Mouse (Mus musculus) MEL (cell line): ENCODE measurements around the gene Fermt1. TPM values are rescaled to one million over a fixed set of nuclear protein-coding genes. Genes with fewer than 3 reads are reported as not detected.

Experiments
- DNase-seq: peaks from one replicate; pipeline ENCODE4 v3.0.0; 2011; ENCODE audit warnings: low read depth, low spot score
- H3K27ac ChIP-seq: 2 replicates; pipeline ENCODE4 v1.5.1; 2012; ENCODE audit warnings: low read depth, mild to moderate bottlenecking, control low read depth, low read length, moderate library complexity; ENCODE audit not compliant: control insufficient read depth
- H3K27me3 ChIP-seq, 2 experiments: fragments of 150-350 bp in 1 of 2; sonication (generic) in 1 of 2; 2 replicates each; pipeline ENCODE4 v1.6.1; 2012; ENCODE audit warnings: low read length in 2 of 2, mild to moderate bottlenecking in 2 of 2, improper control_type of control experiment in 1 of 2, moderate library complexity in 1 of 2; ENCODE audit not compliant: insufficient read depth in 2 of 2, control insufficient read depth in 1 of 2
- H3K36me3 ChIP-seq, 2 experiments: 2 replicates each; pipeline ENCODE4 v1.6.1; 2012 to 2014; ENCODE audit warnings: low read length in 2 of 2, improper control_type of control experiment in 1 of 2, inconsistent platforms in 1 of 2, mild to moderate bottlenecking in 1 of 2; ENCODE audit not compliant: insufficient read depth in 2 of 2, control insufficient read depth in 1 of 2
- H3K4me1 ChIP-seq, 2 experiments: fragments of 150-350 bp in 1 of 2; sonication (generic) in 1 of 2; 2 replicates each; pipeline ENCODE4 v1.6.1; 2012; ENCODE audit warnings: low read length in 2 of 2, improper control_type of control experiment in 1 of 2, mild to moderate bottlenecking in 1 of 2; ENCODE audit not compliant: insufficient read depth in 2 of 2, control insufficient read depth in 1 of 2
- H3K4me3 ChIP-seq, 2 experiments: fragments of 150-350 bp in 1 of 2; sonication (generic) in 1 of 2; 2 replicates each; pipeline ENCODE4 v1.5.1; 2012; ENCODE audit warnings: low read depth in 2 of 2, low read length in 2 of 2, mild to moderate bottlenecking in 2 of 2, moderate library complexity in 2 of 2, control low read depth in 1 of 2, improper control_type of control experiment in 1 of 2; ENCODE audit not compliant: control insufficient read depth in 1 of 2, insufficient read depth in 1 of 2
- H3K79me2 ChIP-seq: 2 replicates; pipeline ENCODE4 v1.6.1; 2012; ENCODE audit warnings: mild to moderate bottlenecking, low read length, moderate library complexity; ENCODE audit not compliant: control insufficient read depth, poor library complexity, insufficient read depth
- H3K9ac ChIP-seq: 2 replicates; pipeline ENCODE4 v1.6.1; 2012; ENCODE audit warnings: low read depth, mild to moderate bottlenecking, control low read depth, low read length, moderate library complexity; ENCODE audit not compliant: control insufficient read depth, poor library complexity, severe bottlenecking
- H3K9me3 ChIP-seq: fragments of 150-350 bp; sonication (generic); replicated peaks from 2 replicates; pipeline ENCODE4 v1.6.1; 2012; ENCODE audit warnings: mild to moderate bottlenecking, low read length, improper control_type of control experiment, moderate library complexity; ENCODE audit not compliant: insufficient read depth
- BHLHE40 ChIP-seq: IDR thresholded peaks from 2 replicates; pipeline ENCODE4 v1.6.1; 2012; ENCODE audit warnings: low read depth, mild to moderate bottlenecking, inconsistent platforms, low read length, improper control_type of control experiment, borderline replicate concordance
- CTCF ChIP-seq, 3 experiments: IDR thresholded peaks in 2 of 3; conservative IDR thresholded peaks in 1 of 3; 2 replicates each; pipeline ENCODE4 v1.5.1; 2011 to 2012; ENCODE audit warnings: low read length in 3 of 3, low read depth in 2 of 3, mild to moderate bottlenecking in 2 of 3, improper control_type of control experiment in 1 of 3, inconsistent platforms in 1 of 3, mixed read lengths in 1 of 3, moderate library complexity in 1 of 3; ENCODE audit not compliant: control insufficient read depth in 1 of 3, insufficient read depth in 1 of 3, poor library complexity in 1 of 3, severe bottlenecking in 1 of 3
- E2F4 ChIP-seq: IDR thresholded peaks from 2 replicates; pipeline ENCODE4 v1.6.1; 2011; ENCODE audit warnings: low read depth, low read length, improper control_type of control experiment, borderline replicate concordance
- EP300 ChIP-seq, 2 experiments: IDR thresholded peaks; 2 replicates each; pipeline ENCODE4 v1.6.1; 2011; ENCODE audit warnings: improper control_type of control experiment in 2 of 2, low read length in 2 of 2, low read depth in 1 of 2, mild to moderate bottlenecking in 1 of 2
- ETS1 ChIP-seq: IDR thresholded peaks from 2 replicates; pipeline ENCODE4 v1.6.1; 2012; ENCODE audit warnings: low read depth, mild to moderate bottlenecking, inconsistent platforms, low read length, improper control_type of control experiment, moderate library complexity
- GABPA ChIP-seq: IDR thresholded peaks from 2 replicates; pipeline ENCODE4 v1.6.1; 2012; ENCODE audit warnings: low read depth, mild to moderate bottlenecking, inconsistent platforms, low read length, improper control_type of control experiment, moderate library complexity
- GATA1 ChIP-seq: IDR thresholded peaks from 2 replicates; pipeline ENCODE4 v1.6.1; 2011; ENCODE audit warnings: low read depth, low read length, improper control_type of control experiment
- JUND ChIP-seq: IDR thresholded peaks from 2 replicates; pipeline ENCODE4 v1.6.1; 2011; ENCODE audit warnings: low read depth, mild to moderate bottlenecking, improper control_type of control experiment, low read length
- MXI1 ChIP-seq: IDR thresholded peaks from 2 replicates; pipeline ENCODE4 v1.6.1; 2011; ENCODE audit warnings: mild to moderate bottlenecking, low read depth, low read length, improper control_type of control experiment
- MYB ChIP-seq: IDR thresholded peaks from 2 replicates; pipeline ENCODE4 v1.6.1; 2011; ENCODE audit warnings: mild to moderate bottlenecking, low read depth, low read length, improper control_type of control experiment
- NELFE ChIP-seq: IDR thresholded peaks from 2 replicates; pipeline ENCODE4 v1.6.1; 2011; ENCODE audit warnings: low read depth, low read length, improper control_type of control experiment
- NRF1 ChIP-seq: IDR thresholded peaks from 2 replicates; pipeline ENCODE4 v1.6.1; 2014; ENCODE audit warnings: low read depth, mild to moderate bottlenecking, inconsistent platforms, low read length, improper control_type of control experiment, moderate library complexity; ENCODE audit not compliant: poor library complexity, insufficient read depth, severe bottlenecking
- POLR2A ChIP-seq, 2 experiments: IDR thresholded peaks; 2 replicates each; pipeline ENCODE4 v1.6.1; 2011 to 2012; ENCODE audit warnings: low read length in 2 of 2, mild to moderate bottlenecking in 2 of 2, control low read depth in 1 of 2, improper control_type of control experiment in 1 of 2, low read depth in 1 of 2, moderate library complexity in 1 of 2; ENCODE audit not compliant: control insufficient read depth in 1 of 2, insufficient read depth in 1 of 2, poor library complexity in 1 of 2
- POLR2AphosphoS2 ChIP-seq: IDR thresholded peaks from 2 replicates; pipeline ENCODE4 v1.6.1; 2011; ENCODE audit warnings: low read length, improper control_type of control experiment
- RAD21 ChIP-seq: IDR thresholded peaks from 2 replicates; pipeline ENCODE4 v1.6.1; 2011; ENCODE audit warnings: mild to moderate bottlenecking, low read depth, low read length, improper control_type of control experiment
- SIN3A ChIP-seq: IDR thresholded peaks from 2 replicates; pipeline ENCODE4 v1.6.1; 2012; ENCODE audit warnings: low read length, improper control_type of control experiment, inconsistent platforms
- SMC3 ChIP-seq: IDR thresholded peaks from 2 replicates; pipeline ENCODE4 v1.6.1; 2011; ENCODE audit warnings: low read depth, low read length, improper control_type of control experiment
- TAL1 ChIP-seq: IDR thresholded peaks from 2 replicates; pipeline ENCODE4 v1.6.1; 2012; ENCODE audit warnings: mild to moderate bottlenecking, inconsistent platforms, low read length, moderate library complexity, mixed read lengths
- TCF12 ChIP-seq: IDR thresholded peaks from 2 replicates; pipeline ENCODE4 v1.6.1; 2014; ENCODE audit warnings: low read depth, mild to moderate bottlenecking, inconsistent platforms, low read length, improper control_type of control experiment, moderate library complexity
- USF2 ChIP-seq, 2 experiments: IDR thresholded peaks; 2 replicates each; pipeline ENCODE4 v1.6.1; 2011 to 2012; ENCODE audit warnings: improper control_type of control experiment in 2 of 2, low read length in 2 of 2, borderline replicate concordance in 1 of 2, inconsistent platforms in 1 of 2, low read depth in 1 of 2, mild to moderate bottlenecking in 1 of 2; ENCODE audit not compliant: insufficient read depth in 1 of 2
- ZC3H11A ChIP-seq: IDR thresholded peaks from 2 replicates; pipeline ENCODE4 v1.6.1; 2012; ENCODE audit warnings: low read depth, mild to moderate bottlenecking, inconsistent platforms, low read length, improper control_type of control experiment
- ZKSCAN1 ChIP-seq: IDR thresholded peaks from 2 replicates; pipeline ENCODE4 v1.6.1; 2012; ENCODE audit warnings: low read depth, mild to moderate bottlenecking, inconsistent platforms, low read length, improper control_type of control experiment, moderate library complexity
- ZMIZ1 ChIP-seq: IDR thresholded peaks from 2 replicates; pipeline ENCODE4 v1.6.1; 2012; ENCODE audit warnings: low read depth, mild to moderate bottlenecking, inconsistent platforms, low read length, improper control_type of control experiment, moderate library complexity
- polyA plus RNA-seq, 2 experiments: library from polyadenylated mRNA; stranded (reverse) in 1 of 2; unstranded in 1 of 2; fragments of >175 nt in 1 of 2; fragments of >200 nt in 1 of 2; gene quantifications; 2 replicates each; pipeline versions ENCODE4 v1.2.1 to v1.2.4; 2012; ENCODE audit warnings: low replicate concordance in 2 of 2, low read depth in 1 of 2; ENCODE audit not compliant: insufficient read length in 2 of 2, insufficient read depth in 1 of 2, missing spikeins in 1 of 2
- total RNA-seq: library from RNA; depleted of rRNA; stranded (reverse); fragments of 300-350 nt; gene quantifications from 2 replicates; pipeline ENCODE4 v1.2.3, GENCODE M21; 2012

Fermt1 gene
- total and polyA plus RNA-seq, 3 experiments = not detected

DNA sequence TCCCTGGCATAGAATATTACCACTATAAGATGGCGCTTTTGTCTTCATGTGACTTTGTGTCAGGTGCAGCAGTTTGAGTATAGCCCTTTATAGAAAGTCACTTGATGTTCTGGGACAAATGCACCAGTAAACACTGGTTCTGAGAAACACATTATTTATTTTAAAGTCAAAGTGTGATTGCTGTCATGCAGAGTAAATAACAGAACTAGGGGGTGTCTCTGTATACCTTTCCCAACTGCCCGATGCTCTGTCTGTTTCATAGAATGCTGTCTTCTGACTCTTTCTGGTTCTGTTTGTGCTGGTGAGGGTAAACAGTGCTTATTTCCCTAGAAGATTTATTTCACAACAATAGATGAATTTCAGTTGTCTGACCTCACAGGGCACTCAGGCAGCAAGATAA is 82.4 kb downstream of the Fermt1 start:
- no peak overlapping the region for H3K27ac ChIP-seq
- H3K36me3 ChIP-seq = peaks cover 0 to 19% of the 10 kb centered on the region in 2 experiments; a peak in 2 of 4 replicates
- H3K9me3 ChIP-seq = no peaks in the 10 kb centered on the region
- H3K27me3 ChIP-seq = no peaks in the 10 kb centered on the region
- no peaks in the 10 kb centered on the region for H3K4me1 ChIP-seq
- no peak overlapping the region for H3K4me3 ChIP-seq
- H3K79me2 ChIP-seq = peaks cover 2% of the 10 kb centered on the region; the same call in 1 of the 2 replicates
- H3K9ac ChIP-seq = no peak overlapping the region
- DNase-seq = no peak
- TF ChIP-seq NELFE (no peak), JUND (no peak), ZMIZ1 (no peak), EP300 (IDR thresholded peaks at IDR 0.05; ENCODE audit: low read depth in 1 of 2, low read length in 2 of 2) (no peak)

DNA sequence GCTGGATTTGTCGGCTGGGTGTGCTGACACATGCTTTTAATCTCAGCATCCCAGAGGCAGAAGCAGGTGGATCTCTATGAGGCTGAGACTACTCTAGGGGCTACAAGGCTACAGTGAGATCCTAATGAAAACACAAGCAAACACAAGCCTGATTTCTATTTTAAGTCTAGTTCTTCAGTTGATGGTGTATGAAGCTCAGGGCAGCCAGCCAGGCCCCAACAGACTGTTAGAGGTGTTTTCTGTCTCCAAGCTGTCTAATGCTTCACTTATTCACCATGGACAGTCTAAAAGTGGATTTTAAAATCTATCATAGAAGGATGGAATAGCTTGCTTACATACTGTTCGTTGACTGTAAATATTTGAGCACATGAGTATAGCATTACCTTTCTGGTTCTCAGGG is 84.2 kb downstream of the Fermt1 start:
- peaks cover 2 to 22% of the 10 kb centered on the region in 2 experiments; a peak in 3 of 4 replicates for H3K36me3 ChIP-seq
- H3K4me1 ChIP-seq = no peaks in the 10 kb centered on the region
- H3K4me3 ChIP-seq = no peak overlapping the region
- no peak for DNase-seq
- H3K9ac ChIP-seq = no peak overlapping the region
- no peaks in the 10 kb centered on the region for H3K9me3 ChIP-seq
- peaks cover 6% of the 10 kb centered on the region for H3K79me2 ChIP-seq
- no peak for TF ChIP-seq GATA1
- TF ChIP-seq BHLHE40 = no peak
- TF ChIP-seq POLR2A (IDR thresholded peaks at IDR 0.05; ENCODE audit: control insufficient read depth in 1 of 2, insufficient read depth in 1 of 2, low read depth in 1 of 2, low read length in 2 of 2, poor library complexity in 1 of 2) = no peak
- no peak for TF ChIP-seq SIN3A
- TF ChIP-seq TAL1 = no peak
- no peaks in the 10 kb centered on the region for H3K27me3 ChIP-seq
- H3K27ac ChIP-seq = no peak overlapping the region

DNA sequence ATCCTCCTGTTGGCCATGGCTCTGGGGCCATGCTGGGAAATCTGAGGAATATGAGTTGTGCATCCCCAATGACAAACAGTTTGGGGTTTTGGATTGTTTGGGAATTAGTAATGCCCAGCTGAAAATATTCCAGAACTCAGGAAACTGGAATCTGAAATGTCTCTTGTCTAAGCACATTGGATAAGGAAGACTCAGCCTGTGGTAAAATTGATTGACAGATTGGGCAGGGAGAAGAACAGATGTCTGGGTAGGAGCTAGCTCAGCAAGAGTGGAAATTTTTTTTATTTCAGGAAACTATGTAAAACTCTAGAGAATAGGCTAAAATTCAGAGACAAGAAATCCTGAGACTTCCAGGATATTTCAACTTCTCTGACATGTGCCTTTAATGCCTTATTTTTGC is 85.3 kb downstream of the Fermt1 start:
- DNase-seq = no peak
- Histone ChIP-seq H3K79me2 (peaks cover 6% of the 10 kb centered on the region), H3K27ac (no peak overlapping the region)
- TF ChIP-seq JUND = no peak
- no peak for TF ChIP-seq MYB
- TF ChIP-seq RAD21 = no peak
- TF ChIP-seq ZKSCAN1 = no peak
- no peak for TF ChIP-seq GABPA
- TF ChIP-seq MXI1 = no peak
- TF ChIP-seq TAL1 = no peak
- no peak for TF ChIP-seq GATA1
- TF ChIP-seq USF2 (IDR thresholded peaks at IDR 0.05; ENCODE audit: borderline replicate concordance in 1 of 2, insufficient read depth in 1 of 2, low read depth in 1 of 2, low read length in 2 of 2) = no peak
- TF ChIP-seq ZC3H11A = no peak
- no peak for TF ChIP-seq EP300 (IDR thresholded peaks at IDR 0.05; ENCODE audit: low read depth in 1 of 2, low read length in 2 of 2)
- TF ChIP-seq ETS1 = no peak
- no peak for TF ChIP-seq E2F4
- TF ChIP-seq NRF1 = no peak
- TF ChIP-seq CTCF (IDR thresholded peaks at IDR 0.05 in 2 of 3, conservative IDR thresholded peaks at IDR 0.05 in 1 of 3; ENCODE audit: control insufficient read depth in 1 of 3, insufficient read depth in 1 of 3, low read depth in 2 of 3, low read length in 3 of 3, poor library complexity in 1 of 3, severe bottlenecking in 1 of 3) = no peak
- TF ChIP-seq TCF12 = no peak
- no peak for TF ChIP-seq POLR2AphosphoS2
- no peak for TF ChIP-seq SMC3
- TF ChIP-seq, all 39 proteins: peak for 0
- Histone ChIP-seq H3K36me3 (peaks cover 2 to 18% of the 10 kb centered on the region in 2 experiments), H3K4me1 (no peaks in the 10 kb centered on the region; a peak in 2 of 4 replicates), H3K4me3 (no peak overlapping the region), H3K9ac (no peak overlapping the region), H3K9me3 (no peaks in the 10 kb centered on the region), H3K27me3 (no peaks in the 10 kb centered on the region)
